Mouse (Mus musculus): ENCODE results near the gene Gm826. TPM values are rescaled to one million over a fixed set of nuclear protein-coding genes. Genes with fewer than 3 reads are reported as not detected.

The Gm826 gene
- total RNA-seq, 2 experiments from 2014 or later, result not detected

DNA sequence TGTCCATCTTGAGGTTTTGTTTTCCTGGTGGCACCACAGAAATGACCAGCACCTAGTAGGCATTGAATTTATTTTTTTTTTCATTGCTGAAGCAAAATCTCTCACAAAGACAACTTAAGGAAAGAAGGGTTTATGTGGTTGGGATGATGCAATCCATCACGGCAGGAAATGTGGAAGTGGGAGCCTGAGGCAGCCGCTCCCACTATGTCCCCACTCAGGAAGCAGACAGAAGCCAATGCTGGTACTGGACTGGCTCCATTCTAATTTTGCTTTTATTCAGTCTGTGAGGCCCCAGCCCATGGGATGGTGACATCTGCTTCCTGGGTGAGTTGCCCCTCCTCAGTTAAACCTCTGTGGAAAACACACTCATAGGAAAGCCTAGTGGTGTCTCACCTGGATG is 30.0 kb downstream of the Gm826 start:
- ATAC-seq (replicated peaks; ENCODE audit: poor library complexity, severe bottlenecking), result peak; percentile 99

DNA sequence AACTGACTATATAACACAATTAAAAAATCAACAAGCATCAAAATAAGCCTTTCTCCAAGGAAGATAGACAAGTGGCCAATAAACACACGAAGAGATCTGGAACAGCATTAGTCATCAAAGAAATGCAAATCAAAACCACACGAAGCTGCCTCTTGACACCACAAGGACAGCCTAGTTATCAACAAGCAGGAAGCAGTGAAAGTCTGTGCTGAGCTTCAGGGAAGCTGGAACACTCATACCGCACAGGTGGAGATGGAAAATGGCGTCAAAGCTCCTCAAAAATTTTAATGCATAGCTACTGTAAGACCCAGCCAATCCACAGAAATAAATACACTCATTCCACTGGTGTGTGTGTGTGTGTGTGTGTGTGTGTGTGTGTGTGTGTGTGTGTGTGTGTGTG is 31.9 kb downstream of the Gm826 start:
- ATAC-seq (replicated peaks; ENCODE audit: poor library complexity, severe bottlenecking), result no peak

DNA sequence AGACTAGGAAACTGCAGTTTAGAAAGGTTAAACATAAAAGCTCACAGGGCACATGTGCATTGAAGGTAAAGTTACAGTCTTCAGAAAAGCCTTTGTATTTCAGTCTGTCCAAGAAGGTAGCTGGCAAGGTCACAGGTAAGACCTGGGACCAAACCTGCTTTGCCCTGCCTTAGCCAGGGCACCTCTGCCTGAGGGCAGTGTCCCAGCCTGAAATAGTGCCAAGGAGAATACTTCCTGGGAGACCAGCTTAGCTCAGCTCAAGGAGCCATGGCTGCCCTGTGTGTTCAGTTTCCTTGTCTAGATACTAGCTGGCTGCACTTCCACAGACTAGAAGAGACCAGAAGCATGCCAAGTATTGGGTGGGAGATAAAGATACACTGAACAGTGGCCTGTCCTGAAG is 35.4 kb downstream of the Gm826 start:
- no peak for ATAC-seq (replicated peaks; ENCODE audit: poor library complexity, severe bottlenecking)

DNA sequence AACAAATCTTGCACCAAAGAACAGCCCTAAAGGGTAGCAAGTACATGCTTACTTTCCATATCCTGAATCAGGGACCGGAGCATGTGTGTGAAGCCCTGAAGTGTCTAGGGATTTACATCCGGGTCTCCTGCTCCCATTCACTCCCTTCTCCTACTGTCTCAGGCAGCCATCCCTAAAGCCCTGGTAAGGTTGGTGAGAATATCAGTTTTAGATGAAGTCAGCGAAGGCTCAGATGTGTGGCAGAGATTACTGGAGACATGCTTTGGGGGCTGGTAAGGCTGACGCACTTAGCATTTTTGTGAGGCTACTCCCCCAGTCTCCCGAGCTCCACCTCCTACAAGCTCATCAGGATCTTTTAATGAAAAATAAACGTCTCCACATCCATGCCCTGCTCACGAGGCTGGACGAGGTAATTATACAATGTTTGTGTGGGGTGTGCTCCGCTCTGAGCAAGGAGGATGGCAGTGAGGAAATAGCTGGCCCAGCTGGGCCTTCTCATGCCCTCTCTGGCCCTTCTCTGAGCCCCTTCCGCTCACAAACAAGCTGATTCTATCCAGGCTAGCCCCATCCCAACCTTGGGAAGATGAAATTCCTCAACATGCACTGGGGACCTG is 45.3 kb downstream of the Gm826 start:
- ATAC-seq (replicated peaks; ENCODE audit: poor library complexity, severe bottlenecking), result no peak

DNA sequence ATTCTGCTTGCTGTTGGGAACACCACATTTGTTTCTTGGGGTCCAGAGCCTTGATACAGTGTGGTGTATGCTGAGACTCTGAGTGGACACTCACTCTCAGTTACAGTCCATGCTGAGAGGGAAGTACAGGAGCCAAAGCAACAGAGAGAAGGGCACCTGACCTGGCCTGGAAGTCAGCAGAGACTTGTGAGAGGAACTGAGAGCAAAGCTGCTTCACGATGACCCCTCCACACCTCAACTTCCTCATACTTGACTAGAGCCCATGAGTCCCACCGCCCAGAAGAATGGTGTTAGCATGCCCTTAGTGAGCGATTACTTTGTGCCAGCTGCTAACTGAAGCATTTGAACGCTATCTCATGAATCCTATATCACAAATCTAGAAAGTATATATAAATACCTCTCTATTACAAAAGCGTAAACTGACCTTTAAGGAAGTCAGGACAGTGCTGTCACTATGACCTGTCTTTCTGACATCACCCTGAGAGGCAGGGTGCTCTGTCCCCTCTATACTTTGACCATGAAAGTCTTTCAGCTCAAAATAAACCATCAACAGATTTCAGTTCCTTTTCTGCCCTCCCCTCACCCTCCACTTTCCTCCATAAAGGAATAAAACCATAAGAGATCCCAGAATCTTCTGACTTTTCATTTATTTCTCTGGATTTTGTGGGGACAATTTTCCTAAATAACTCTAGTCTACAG is 57.9 kb downstream of the Gm826 start:
- peak; percentile 97 for ATAC-seq (replicated peaks; ENCODE audit: poor library complexity, severe bottlenecking)

DNA sequence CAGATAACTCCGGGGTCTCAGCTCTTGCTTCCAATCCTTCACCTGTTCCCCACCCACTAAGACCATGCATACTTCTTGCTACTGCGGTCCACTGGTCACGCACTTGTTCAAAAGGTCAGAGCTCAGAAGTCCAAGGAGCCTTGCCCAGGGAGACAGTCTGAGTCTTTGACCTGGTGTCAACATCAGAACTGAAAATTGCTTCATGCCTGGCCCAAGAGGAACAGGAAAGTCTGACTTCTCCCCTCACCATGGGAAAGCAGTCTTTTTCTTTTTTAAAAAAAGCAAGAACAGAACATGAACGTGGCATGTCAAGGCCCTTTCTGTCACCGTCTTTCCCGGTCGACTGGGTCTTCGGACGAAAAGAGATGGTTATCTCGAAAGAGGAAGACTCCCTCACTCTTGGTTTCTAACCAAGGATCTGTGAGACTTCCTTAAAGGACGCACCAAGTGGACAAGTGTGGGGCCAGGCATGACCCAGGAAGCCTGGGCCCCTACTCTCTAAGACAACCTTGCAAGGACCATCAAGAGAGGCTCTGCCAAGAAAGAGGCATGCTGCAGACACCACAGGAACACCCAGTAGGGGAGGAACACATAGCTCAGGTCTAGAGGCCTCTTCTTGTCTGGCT is 66.0 kb downstream of the Gm826 start:
- peak; percentile 75 for ATAC-seq (replicated peaks; ENCODE audit: poor library complexity, severe bottlenecking)

DNA sequence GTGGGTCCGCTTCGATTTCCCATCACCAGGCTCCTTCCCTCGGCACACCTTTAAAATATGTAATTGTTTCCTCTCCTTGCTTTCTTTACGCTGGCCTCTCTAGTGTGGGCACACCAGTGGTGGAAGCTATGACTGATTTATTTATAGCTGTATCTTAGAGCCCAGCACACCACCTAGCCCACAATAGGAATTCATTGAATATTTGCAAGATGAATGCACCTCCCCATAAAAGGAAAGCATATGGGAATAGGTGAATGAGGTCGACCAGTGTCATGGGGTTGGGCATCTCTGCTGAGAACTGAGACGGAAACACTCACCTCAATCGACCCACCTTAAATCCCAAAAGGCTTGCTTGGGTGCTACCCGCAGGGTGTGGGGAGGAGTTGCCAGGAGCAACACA is 70.1 kb downstream of the Gm826 start:
- ATAC-seq (replicated peaks; ENCODE audit: poor library complexity, severe bottlenecking), result no peak

DNA sequence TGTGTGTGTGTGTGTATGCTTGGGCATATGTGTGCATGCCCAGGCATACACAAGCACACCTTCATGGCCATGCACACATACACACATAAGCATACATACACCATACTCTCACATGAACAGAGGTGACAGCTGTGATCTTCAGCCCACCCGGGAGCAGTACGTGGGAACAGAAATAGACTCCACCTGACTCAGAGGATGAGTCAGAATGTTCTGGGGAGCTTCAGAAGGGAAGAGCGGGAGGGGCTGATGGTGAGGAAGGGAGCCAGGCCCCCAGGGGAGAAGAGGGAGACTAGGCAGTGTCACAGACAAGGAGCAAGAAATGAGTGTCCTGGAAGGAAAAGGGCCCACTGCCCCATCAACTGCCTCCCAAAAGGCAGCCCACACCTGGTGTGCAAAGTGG is 72.4 kb downstream of the Gm826 start:
- no peak for ATAC-seq (replicated peaks; ENCODE audit: poor library complexity, severe bottlenecking)

Other genes starting within 250 kb of the Gm826 start
- not detected in 2 replicates for gene Mafb, start 32.9 kb upstream of the Gm826 start, total RNA-seq (2014; fragmentation: Nextera tagmentation)
- 0.39 TPM in 1 of 2 replicates, not detected in the other for gene Mafb, start 32.9 kb upstream of the Gm826 start, total RNA-seq (2017)

Data from granulocyte monocyte progenitor cell, adult 5-6 weeks (primary cell).